Mouse (Mus musculus): Measurements from ENCODE around the gene Prdx6b.

- TF ChIP-seq CTCF (IDR thresholded peaks at IDR 0.05; ENCODE audit: borderline replicate concordance, extremely low read depth, insufficient read depth, insufficient read length) (no peak), POLR2A (IDR thresholded peaks at IDR 0.05; ENCODE audit: borderline replicate concordance, extremely low read depth, insufficient read depth, insufficient read length, poor library complexity, severe bottlenecking) (no peak)
Measured at GRCm38 (mm10) chr2:80292172-80292571, at the start of gene Prdx6b.
